Mouse (Mus musculus) ES-Bruce4 (cell line): ENCODE measurements around the gene Rp2.

ENCODE experiments used
- CTCF ChIP-seq: IDR thresholded peaks from one replicate; pipeline ENCODE4 v1.8.1; 2011; ENCODE audit warnings: low read depth, low read length
- EP300 ChIP-seq: IDR thresholded peaks from 2 replicates; pipeline ENCODE4 v1.6.1; 2011; ENCODE audit warnings: low read depth, low read length; ENCODE audit not compliant: insufficient read depth
- POLR2A ChIP-seq: IDR thresholded peaks from one replicate; pipeline ENCODE4 v1.8.1; 2011; ENCODE audit warnings: low read length; ENCODE audit not compliant: insufficient read depth

GRCm38 (mm10) chrX:20364391-20365365 is at the start of gene Rp2:
- TF ChIP-seq CTCF (no peak), POLR2A (no peak), EP300 (no peak)
